22 mouse cellular contexts compared by ENCODE assay signal in genomic region chr5:17753471-17754005, GRCm38 (mm10).
DNase-seq lines count a peak whose midpoint lies in the region; ATAC-seq and TF ChIP-seq lines count a peak whose summit lies in the region.
"Had no signal": no experiment of that assay in that cellular context is flagged by ENCODE, and none has a peak within 500 bp of the region (broad histone marks: within the 10 kb centered on the region; RNA-seq: fewer than 3 reads in every experiment).

No protein-coding gene starts in this region.

- H3K36me3 ChIP-seq in limb, embryonic 14.5 days (ENCODE audit: control insufficient read depth, insufficient read depth, low read length), result no peaks in the 10 kb centered on the region
- H3K36me3 ChIP-seq in limb, embryonic 10.5 days, result no peaks in the 10 kb centered on the region
- no peaks in the 10 kb centered on the region for H3K36me3 ChIP-seq in lung, postnatal 0 days (ENCODE audit: insufficient read depth, low read length)
- H3K36me3 ChIP-seq in forebrain, embryonic 10.5 days (replicated peaks), result no peaks in the 10 kb centered on the region
- H3K36me3 ChIP-seq: embryonic facial prominence, embryonic 13.5 days; forebrain, embryonic 15.5 days; G1E; hindbrain, embryonic 12.5 days had no signal

- H3K4me2 ChIP-seq in limb, embryonic 14.5 days (replicated peaks; ENCODE audit: low read depth, low read length, severe bottlenecking), result no peak overlapping the region
- no peak overlapping the region for H3K4me2 ChIP-seq in lung, postnatal 0 days (replicated peaks; ENCODE audit: low read depth, low read length)
- H3K4me2 ChIP-seq: embryonic facial prominence, embryonic 13.5 days; forebrain, embryonic 15.5 days; hindbrain, embryonic 12.5 days had no signal

- intact Hi-C loops in gastrocnemius, adult 2 months (cut with DNase I), result no loop called here
- intact Hi-C loops in gastrocnemius, postnatal 36 days (cut with DNase I), result no loop called here

- TF ChIP-seq POLR2A in limb, embryonic 14.5 days (IDR thresholded peaks at IDR 0.05; ENCODE audit: borderline replicate concordance, extremely low read depth, insufficient read depth, insufficient read length), result no peak

- no peak for TF ChIP-seq CTCF in gastrocnemius, adult 2 months (IDR thresholded peaks at IDR 0.05)
- no peak for TF ChIP-seq CTCF in lung, postnatal 0 days (IDR thresholded peaks at IDR 0.05)

- no peak overlapping the region for H3K27ac ChIP-seq in limb, embryonic 14.5 days (replicated peaks; ENCODE audit: low read depth, low read length)
- H3K27ac ChIP-seq in limb, embryonic 10.5 days, result no peak overlapping the region
- no peak overlapping the region for H3K27ac ChIP-seq in gastrocnemius, adult 2 months
- no peak overlapping the region for H3K27ac ChIP-seq in lung, postnatal 0 days (ENCODE audit: low read length)
- no peak overlapping the region for H3K27ac ChIP-seq in forebrain, embryonic 10.5 days
- H3K27ac ChIP-seq: embryonic facial prominence, embryonic 13.5 days; forebrain, embryonic 15.5 days; hindbrain, embryonic 12.5 days had no signal

- no peak; the same call in 1 of the 2 replicates for ATAC-seq in limb, embryonic 14.5 days (ENCODE audit: low FRiP score, low read depth)
- ATAC-seq in lung, postnatal 0 days, result no peak
- ATAC-seq: CD4-positive, CD25-positive, alpha-beta regulatory T cell, adult 4 months; forebrain, embryonic 15.5 days; hindbrain, embryonic 16.5 days; inflammation-experienced regulatory T-cells, adult 6 months had no signal

- H3K4me1 ChIP-seq in limb, embryonic 14.5 days (ENCODE audit: control insufficient read depth, insufficient read depth, low read length), result no peaks in the 10 kb centered on the region
- no peaks in the 10 kb centered on the region for H3K4me1 ChIP-seq in limb, embryonic 10.5 days
- no peaks in the 10 kb centered on the region for H3K4me1 ChIP-seq in lung, postnatal 0 days (ENCODE audit: insufficient read depth, low read depth, low read length)
- no peaks in the 10 kb centered on the region for H3K4me1 ChIP-seq in forebrain, embryonic 10.5 days
- H3K4me1 ChIP-seq: embryonic facial prominence, embryonic 13.5 days; forebrain, embryonic 15.5 days; hindbrain, embryonic 12.5 days had no signal

- no peak overlapping the region for H3K9ac ChIP-seq in limb, embryonic 14.5 days (ENCODE audit: low read depth, low read length, severe bottlenecking)
- H3K9ac ChIP-seq in lung, postnatal 0 days (replicated peaks; ENCODE audit: low read depth), result no peak overlapping the region
- H3K9ac ChIP-seq: embryonic facial prominence, embryonic 13.5 days; forebrain, embryonic 15.5 days; hindbrain, embryonic 12.5 days had no signal

- no peaks in the 10 kb centered on the region for H3K27me3 ChIP-seq in limb, embryonic 14.5 days (ENCODE audit: control insufficient read depth, insufficient read depth, low read length)
- no peaks in the 10 kb centered on the region for H3K27me3 ChIP-seq in limb, embryonic 10.5 days (ENCODE audit: low read depth, poor library complexity, severe bottlenecking)
- H3K27me3 ChIP-seq in lung, postnatal 0 days (replicated peaks; ENCODE audit: insufficient read depth, low read length), result no peaks in the 10 kb centered on the region
- no peaks in the 10 kb centered on the region for H3K27me3 ChIP-seq in forebrain, embryonic 10.5 days (ENCODE audit: poor library complexity, severe bottlenecking)
- H3K27me3 ChIP-seq: embryonic facial prominence, embryonic 13.5 days; forebrain, embryonic 15.5 days; hindbrain, embryonic 12.5 days had no signal

- DNase-seq in limb, embryonic 14.5 days (ENCODE audit: low spot score), result peak; percentile 55
- no peak for DNase-seq in limb, embryonic 10.5 days (ENCODE audit: low spot score)
- peak; percentile 59 for DNase-seq in gastrocnemius, adult 2 months
- DNase-seq in gastrocnemius, postnatal 36 days, result peak; percentile 37 to 38
- no peak for DNase-seq in lung, postnatal 0 days (ENCODE audit: low spot score)
- DNase-seq in layer of hippocampus, adult 11-12 months (ENCODE audit: low spot score), result no peak
- no peak for DNase-seq in forebrain, embryonic 10.5 days (ENCODE audit: extremely low spot score, low spot score)
- DNase-seq: adrenal gland, postnatal 10 days; B cell, adult 2 months; cerebellum, adult 11 months; cerebellum, adult 8-10 months; cerebellum, postnatal 14 days; heart, postnatal 10 days; heart, postnatal 4 days; kidney, adult 11 months had no signal

- no peak overlapping the region for H3K4me3 ChIP-seq in limb, embryonic 14.5 days (replicated peaks; ENCODE audit: low read length)
- H3K4me3 ChIP-seq in limb, embryonic 10.5 days, result no peak overlapping the region
- H3K4me3 ChIP-seq in gastrocnemius, adult 2 months, result no peak overlapping the region
- H3K4me3 ChIP-seq in lung, postnatal 0 days (ENCODE audit: low read depth, low read length), result no peak overlapping the region
- H3K4me3 ChIP-seq in forebrain, embryonic 10.5 days, result no peak overlapping the region
- H3K4me3 ChIP-seq: embryonic facial prominence, embryonic 13.5 days; forebrain, embryonic 15.5 days; hindbrain, embryonic 12.5 days had no signal

- WGBS in limb, embryonic 14.5 days, result 72% methylated on average over 7 of the region's 7 CpGs
- WGBS in limb, embryonic 10.5 days, result 90% methylated on average over 7 of the region's 7 CpGs
- WGBS in lung, postnatal 0 days, result 77% methylated on average over 7 of the region's 7 CpGs
- 92% methylated on average over 7 of the region's 7 CpGs for WGBS in forebrain, embryonic 10.5 days

- TF ChIP-seq EP300 in lung, postnatal 0 days (IDR thresholded peaks at IDR 0.05), result no peak

- H3K9me3 ChIP-seq in limb, embryonic 14.5 days (ENCODE audit: control insufficient read depth, low read length), result no peaks in the 10 kb centered on the region
- H3K9me3 ChIP-seq in limb, embryonic 10.5 days (replicated peaks), result no peaks in the 10 kb centered on the region
- H3K9me3 ChIP-seq in lung, postnatal 0 days (ENCODE audit: low read length), result no peaks in the 10 kb centered on the region
- H3K9me3 ChIP-seq in forebrain, embryonic 10.5 days, result no peaks in the 10 kb centered on the region
- H3K9me3 ChIP-seq: embryonic facial prominence, embryonic 13.5 days; forebrain, embryonic 15.5 days; G1E; hindbrain, embryonic 12.5 days had no signal

Comparison
In these comparisons a context has a peak if more than half of its experiments do, and no peak if none do; other contexts are left out.
1. DNase-seq: peak in limb, embryonic 14.5 days (single experiment), gastrocnemius, adult 2 months (single experiment) and gastrocnemius, postnatal 36 days (2 of 2); none in limb, embryonic 10.5 days (single experiment), lung, postnatal 0 days (single experiment), layer of hippocampus, adult 11-12 months (single experiment) and forebrain, embryonic 10.5 days (single experiment).